Mouse (Mus musculus): ENCODE data around the gene Zfp978.

Zfp978 gene

DNA sequence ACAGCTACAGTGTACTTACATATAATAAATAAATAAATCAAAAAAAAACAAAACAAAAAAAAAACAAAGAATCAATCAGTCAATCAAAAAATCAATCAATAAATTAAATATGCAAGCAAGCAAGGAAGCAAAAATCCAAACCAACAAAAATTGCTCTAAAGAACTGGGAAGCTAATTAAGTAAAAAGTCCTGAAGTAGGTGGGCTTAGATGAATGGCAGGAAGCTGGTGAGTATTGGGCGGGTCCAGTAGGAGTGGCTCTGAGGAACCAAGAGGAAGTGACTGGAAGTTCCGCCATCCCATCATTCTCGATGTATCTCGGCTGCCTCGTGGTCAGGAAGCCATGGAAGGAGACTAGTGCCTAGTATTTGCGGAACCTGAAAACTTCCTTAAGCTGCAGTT, at the start of gene Zfp978:
Gene Zfp978, plus strand, starts transcription at position 301 of the 400 bp plus-strand sequence.
- WGBS, result no CpG with 5 or more reads among the region's 6 CpGs

DNA sequence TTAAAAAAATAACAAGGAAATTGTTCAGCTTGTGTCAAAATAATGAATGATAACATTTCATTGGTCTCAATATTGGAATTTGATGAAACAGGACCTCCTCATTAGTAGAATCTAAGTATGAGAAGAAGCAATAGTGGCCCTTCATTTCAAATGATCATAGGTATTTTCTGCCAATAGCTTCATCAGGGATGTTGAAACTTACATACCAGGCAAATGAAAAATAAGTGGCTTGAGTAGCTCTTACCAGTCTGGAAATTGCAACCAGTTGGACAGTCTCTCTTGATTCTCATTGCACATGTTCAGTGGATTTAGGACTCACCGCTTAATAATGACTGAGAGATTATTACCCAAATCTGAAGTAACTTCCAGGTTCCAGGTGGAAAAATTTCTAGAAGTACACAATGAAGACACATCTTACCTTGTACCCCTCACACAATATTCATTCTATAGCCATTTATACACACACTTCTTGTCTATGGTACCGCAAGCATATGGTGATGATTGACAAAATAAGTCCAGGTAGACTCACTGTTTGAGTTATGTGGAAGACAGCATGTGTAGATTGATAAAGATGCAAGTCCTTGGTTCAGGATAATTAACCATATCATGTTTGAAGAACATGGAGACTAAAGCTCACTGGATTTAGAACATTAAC, 25.9 kb upstream of the Zfp978 start:
- 93% methylated on average over 2 of the region's 2 CpGs for WGBS

GRCm38 (mm10) chr4:147335691-147336367, 25.3 kb upstream of the Zfp978 start:
- whole genome bisulfite sequencing, result 24% methylated on average over 1 of the region's 1 CpGs

GRCm38 (mm10) chr4:147336368-147337195, 24.5 kb upstream of the Zfp978 start:
- 64% methylated on average over 6 of the region's 6 CpGs for WGBS

DNA sequence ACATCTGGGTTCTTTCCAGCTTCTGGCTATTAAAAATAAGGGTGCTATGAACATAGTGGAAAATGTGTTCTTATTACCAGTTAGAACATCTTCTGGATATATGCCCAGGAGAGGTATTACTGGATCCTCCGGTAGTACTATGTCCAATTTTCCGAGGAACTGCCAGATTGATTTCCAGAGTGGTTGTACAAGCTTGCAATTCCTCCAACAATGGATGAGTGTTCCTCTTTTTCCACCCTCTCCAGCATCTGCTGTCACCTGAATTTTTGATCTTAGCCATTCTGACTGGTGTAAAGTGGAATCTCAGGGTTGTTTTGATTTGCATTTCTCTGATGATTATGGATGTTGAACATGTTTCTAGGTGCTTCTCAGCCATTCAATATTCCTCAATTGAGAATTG, 23.6 kb upstream of the Zfp978 start:
- WGBS, result 88% methylated on average over 2 of the region's 2 CpGs

DNA sequence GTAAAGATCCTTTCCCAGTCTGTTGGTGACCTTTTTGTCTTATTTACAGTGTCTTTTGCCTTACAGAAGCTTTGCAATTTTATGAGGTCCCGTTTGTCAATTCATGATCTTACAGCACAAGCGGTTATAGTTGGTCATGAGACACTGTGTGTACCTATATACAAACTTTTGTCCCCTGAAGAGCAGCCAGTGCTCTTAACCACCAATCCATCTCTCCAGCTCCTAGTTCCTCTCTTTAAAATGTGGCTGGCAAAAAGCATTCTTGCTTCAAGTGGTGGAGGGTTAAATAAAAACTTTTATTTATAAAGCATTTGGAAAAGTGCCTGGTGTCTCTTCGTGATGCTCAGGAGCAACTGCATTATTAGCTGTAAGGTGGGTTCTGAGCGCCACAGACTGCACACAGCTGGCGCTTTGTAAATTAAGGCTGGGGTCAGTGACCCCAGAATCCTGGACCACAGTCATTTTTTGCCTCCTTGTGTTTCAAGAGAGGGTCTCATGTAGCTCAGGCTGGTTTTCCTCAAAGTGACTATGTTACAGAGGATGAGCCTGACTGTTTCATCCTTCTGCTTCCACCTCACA, 23.0 kb upstream of the Zfp978 start:
- WGBS, result 69% methylated on average over 5 of the region's 5 CpGs

GRCm38 (mm10) chr4:147338706-147339105, 22.4 kb upstream of the Zfp978 start:
- 79% methylated on average over 3 of the region's 3 CpGs for WGBS

DNA sequence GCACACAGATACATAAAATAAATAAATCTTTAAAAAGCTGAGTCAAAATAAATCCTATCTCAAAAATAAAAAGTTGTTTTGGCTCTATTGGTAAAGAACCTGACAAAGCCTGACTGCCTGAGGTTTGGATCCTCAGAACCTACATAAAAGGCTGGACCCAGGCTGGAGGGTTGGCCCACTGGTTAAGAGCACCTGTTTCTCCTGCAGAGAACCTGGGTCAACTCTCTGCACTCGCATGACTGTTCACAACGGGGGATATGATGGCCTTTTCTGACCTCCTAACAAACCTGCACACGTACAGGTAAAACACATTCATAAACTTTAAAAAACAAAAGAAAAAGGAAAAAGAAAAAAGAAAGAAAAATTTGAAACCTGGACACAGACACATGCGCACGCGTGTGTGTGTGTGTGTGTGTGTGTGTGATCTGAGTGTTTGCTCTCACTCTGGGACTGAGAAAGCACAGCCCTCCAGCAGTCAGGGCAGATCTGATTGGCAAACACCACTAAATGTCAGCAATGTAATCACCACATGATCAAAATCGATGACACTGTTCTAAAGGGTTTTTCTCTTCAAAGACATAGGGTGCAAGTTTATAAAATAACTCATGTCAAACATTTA, 21.4 kb upstream of the Zfp978 start:
- 68% methylated on average over 7 of the region's 7 CpGs for WGBS

- WGBS, result 63% methylated on average over 3 of the region's 3 CpGs
These were observed 20.9 kb upstream of the Zfp978 start for GRCm38 (mm10) chr4:147340236-147340635.

DNA sequence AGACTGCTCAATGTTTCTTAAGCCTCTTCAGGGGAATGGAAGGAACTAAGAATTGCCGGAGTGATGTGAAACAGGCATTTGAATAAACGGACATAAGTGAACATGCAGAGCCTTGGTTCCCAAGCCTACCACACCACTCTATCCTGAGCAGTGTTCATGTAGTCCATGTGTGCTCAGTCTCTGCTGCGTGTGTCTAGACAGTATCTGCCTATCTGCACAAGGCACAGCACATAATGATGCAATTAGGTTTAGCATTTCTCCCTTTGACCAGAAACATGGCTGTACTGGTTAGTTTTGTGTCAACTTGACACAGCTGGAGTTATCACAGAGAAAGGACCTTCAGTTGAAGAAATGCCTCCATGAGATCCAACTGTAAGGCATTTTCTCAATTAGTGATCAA, 20.2 kb upstream of the Zfp978 start:
- WGBS, result 87% methylated on average over 3 of the region's 3 CpGs

- WGBS, result 74% methylated on average over 6 of the region's 6 CpGs
These were observed 17.8 kb upstream of the Zfp978 start for GRCm38 (mm10) chr4:147343042-147343908.

GRCm38 (mm10) chr4:147345061-147345554, 16.0 kb upstream of the Zfp978 start:
- 88% methylated on average over 2 of the region's 2 CpGs for WGBS

DNA sequence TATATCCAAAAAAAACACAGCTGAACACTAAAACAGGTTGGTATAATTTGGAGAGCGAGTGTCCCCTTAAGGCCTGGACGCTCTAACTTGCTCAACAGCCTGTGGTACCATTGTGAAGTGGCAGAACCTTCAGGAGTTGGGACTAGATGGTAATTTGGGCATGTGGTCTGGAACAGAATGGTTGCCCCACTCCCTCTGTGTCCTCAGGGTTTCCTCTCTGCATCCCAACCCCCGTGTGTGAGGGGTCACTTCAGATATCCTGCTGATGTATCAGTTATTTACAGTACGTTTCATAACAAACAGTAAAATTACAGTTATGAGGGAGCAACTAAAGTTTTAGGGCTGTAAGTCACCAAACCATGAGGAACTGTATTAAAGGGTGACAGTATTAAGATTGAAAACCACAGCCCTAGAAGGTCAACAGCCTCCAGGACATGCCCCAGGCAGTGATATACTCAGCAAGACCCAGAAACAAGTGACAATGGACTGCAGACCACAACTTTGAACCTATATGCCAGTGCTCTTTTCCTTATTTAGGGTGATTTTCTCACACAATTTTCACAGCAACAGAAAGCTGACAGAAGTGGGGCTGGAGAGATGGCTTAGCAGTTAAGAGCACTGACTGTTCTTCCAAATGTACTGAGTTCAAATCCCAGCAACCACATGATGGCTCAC, 14.6 kb upstream of the Zfp978 start:
- 64% methylated on average over 4 of the region's 4 CpGs for WGBS

DNA sequence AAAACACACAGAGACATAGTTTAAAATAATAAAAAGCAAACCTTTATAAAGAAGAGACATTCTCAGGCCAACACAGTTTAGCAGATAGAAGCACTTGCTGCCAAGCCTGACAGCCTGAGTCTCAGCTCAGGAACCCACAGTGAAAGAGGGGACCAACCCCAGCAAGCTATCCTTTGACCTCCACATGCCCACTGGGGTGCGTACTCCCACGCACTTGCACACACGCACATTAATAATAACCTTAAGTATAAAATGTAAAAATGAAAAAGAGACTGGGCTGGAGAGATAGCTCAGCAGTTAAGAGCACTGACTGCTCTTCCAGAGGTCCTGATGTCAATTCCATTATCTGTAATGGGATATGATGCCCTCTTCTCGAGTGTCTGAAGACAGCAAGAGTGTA, 13.8 kb upstream of the Zfp978 start:
- 73% methylated on average over 4 of the region's 4 CpGs for WGBS

GRCm38 (mm10) chr4:147347880-147348279, 13.2 kb upstream of the Zfp978 start:
- WGBS, result 89% methylated on average over 2 of the region's 3 CpGs

DNA sequence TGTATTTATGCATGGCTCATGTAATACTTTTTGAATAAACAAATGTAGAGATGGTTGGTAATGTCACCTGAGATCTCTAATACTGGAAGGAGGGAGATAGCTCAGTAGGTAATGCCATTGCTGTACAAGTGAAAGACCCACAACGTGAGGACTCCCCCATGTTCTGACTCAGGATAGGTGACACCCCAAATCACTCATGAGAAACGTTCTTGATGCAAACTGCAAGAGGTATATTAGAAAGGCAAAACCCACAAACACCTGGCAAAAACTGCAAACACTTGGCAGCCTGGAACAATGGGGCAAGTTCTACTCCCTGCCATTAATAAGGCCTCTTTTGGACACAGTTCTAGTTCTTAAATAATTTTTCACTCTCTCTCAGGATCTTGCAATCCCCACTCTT, 12.7 kb upstream of the Zfp978 start:
- 74% methylated on average over 2 of the region's 2 CpGs for WGBS

- 89% methylated on average over 18 of the region's 19 CpGs for WGBS
These were observed 12.0 kb upstream of the Zfp978 start for GRCm38 (mm10) chr4:147348906-147349686.

- 79% methylated on average over 9 of the region's 9 CpGs for WGBS
These were observed 11.3 kb upstream of the Zfp978 start for GRCm38 (mm10) chr4:147349687-147350415.

GRCm38 (mm10) chr4:147350541-147350940, 10.6 kb upstream of the Zfp978 start:
- WGBS, result 82% methylated on average over 2 of the region's 2 CpGs
